Mouse (Mus musculus) ES-E14 (cell line): ENCODE data around the gene Glt8d1. TPM values are rescaled to one million over a fixed set of nuclear protein-coding genes. Genes with fewer than 3 reads are reported as not detected.
A peak's percentile ranks its signal among the peaks of the same experiment; 100 is the strongest.

Experiments used
- DNase-seq: peaks from one replicate; pipeline ENCODE4 v3.0.0-alpha.2; 2013; ENCODE audit warnings: low read depth, low spot score
- H3K27ac ChIP-seq: 2 replicates; pipeline ENCODE4 v1.5.1; 2012; ENCODE audit warnings: low read depth, mild to moderate bottlenecking, low read length, moderate library complexity, mixed read lengths; ENCODE audit not compliant: poor library complexity, insufficient read depth, severe bottlenecking
- H3K36me3 ChIP-seq: 2 replicates; pipeline ENCODE4 v1.6.1; 2012; ENCODE audit warnings: mild to moderate bottlenecking, low read length, moderate library complexity, mixed read lengths; ENCODE audit not compliant: control insufficient read depth, poor library complexity, insufficient read depth, severe bottlenecking
- H3K4me1 ChIP-seq, 2 experiments: fragments of 150-350 bp in 1 of 2; sonication (generic) in 1 of 2; 2 replicates each; pipeline ENCODE4 v1.6.1; 2012; ENCODE audit warnings: low read length in 2 of 2, mild to moderate bottlenecking in 1 of 2, mixed read lengths in 1 of 2; ENCODE audit not compliant: control insufficient read depth in 2 of 2, insufficient read depth in 2 of 2, poor library complexity in 1 of 2
- H3K4me3 ChIP-seq, 2 experiments: fragments of 150-350 bp in 1 of 2; sonication (generic) in 1 of 2; 2 replicates each; pipeline ENCODE4 v1.5.1; 2012; ENCODE audit warnings: low read length in 2 of 2, low read depth in 1 of 2, mild to moderate bottlenecking in 1 of 2, mixed read lengths in 1 of 2; ENCODE audit not compliant: insufficient read depth in 1 of 2, poor library complexity in 1 of 2, severe bottlenecking in 1 of 2
- H3K9ac ChIP-seq: 2 replicates; pipeline ENCODE4 v1.6.1; 2012; ENCODE audit warnings: low read depth, mild to moderate bottlenecking, low read length, mixed read lengths; ENCODE audit not compliant: poor library complexity, insufficient read depth, severe bottlenecking
- H3K9me3 ChIP-seq: fragments of 150-350 bp; sonication (generic); 2 replicates; pipeline ENCODE4 v1.6.1; 2012; ENCODE audit warnings: low read depth, mild to moderate bottlenecking, low read length; ENCODE audit not compliant: control insufficient read depth, insufficient read depth
- CHD2 ChIP-seq: IDR thresholded peaks from 2 replicates; pipeline ENCODE4 v1.6.1; 2014; ENCODE audit warnings: mild to moderate bottlenecking, low read depth, low read length, inconsistent platforms
- HCFC1 ChIP-seq: IDR thresholded peaks from 2 replicates; pipeline ENCODE4 v1.6.1; 2012; ENCODE audit warnings: low read length, inconsistent platforms, borderline replicate concordance; ENCODE audit not compliant: insufficient read depth
- MAFK ChIP-seq: IDR thresholded peaks from 2 replicates; pipeline ENCODE4 v1.6.1; 2014; ENCODE audit warnings: mild to moderate bottlenecking, low read depth, low read length, inconsistent platforms; ENCODE audit not compliant: insufficient read depth
- ZC3H11A ChIP-seq: IDR thresholded peaks from 2 replicates; pipeline ENCODE4 v1.6.1; 2012; ENCODE audit warnings: low read depth, mild to moderate bottlenecking, inconsistent platforms, low read length, borderline replicate concordance
- ZNF384 ChIP-seq: IDR thresholded peaks from 2 replicates; pipeline ENCODE4 v1.6.1; 2012; ENCODE audit warnings: low read depth, low read length, inconsistent platforms
- in situ Hi-C, 2 experiments: fragments of 600-800 bp; cut with MboI; formaldehyde crosslinking; loops; one replicate each; pipeline ENCODE4 v1.15.1; 2025; ENCODE audit warnings: low sequenced_read_pairs in 2 of 2, inconsistent platforms in 1 of 2; ENCODE audit not compliant: unreplicated experiment in 2 of 2
- total RNA-seq: library from RNA; depleted of rRNA; stranded (reverse); fragments of 300-350 nt; gene quantifications from 2 replicates; pipeline ENCODE4 v1.2.3, GENCODE M21; 2012

Gene Glt8d1
- total RNA-seq, 1 experiment: 22.4 TPM

DNA sequence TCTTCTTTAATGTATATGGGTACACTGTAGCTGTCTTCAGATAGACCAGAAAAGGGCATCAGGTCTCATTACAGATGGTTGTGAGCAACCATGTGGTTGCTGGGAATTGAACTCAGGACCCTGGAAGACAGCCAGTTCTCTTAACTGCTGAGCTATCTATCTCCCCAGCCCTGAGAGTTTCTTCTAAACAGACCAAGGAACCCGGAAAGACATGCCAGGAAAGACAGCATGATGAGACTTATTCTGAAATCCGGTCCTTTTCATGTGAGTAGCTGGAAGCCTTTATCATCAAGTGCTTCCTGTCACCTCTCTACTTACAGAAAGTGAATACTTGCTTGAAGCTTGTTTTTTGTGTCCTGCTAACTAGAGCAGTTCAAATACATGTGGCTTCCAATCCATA is 3.3 kb downstream of the Glt8d1 start:
- H3K9me3 ChIP-seq: no peaks in the 10 kb centered on the region
- in situ Hi-C loops: no loop called here
- no peak overlapping the region for H3K27ac ChIP-seq
- H3K4me1 ChIP-seq: peaks cover 0 to 3% of the 10 kb centered on the region in 2 experiments; a peak in 1 of 4 replicates
- no peak for DNase-seq
- no peak overlapping the region for H3K9ac ChIP-seq
- TF ChIP-seq ZC3H11A: no peak
- TF ChIP-seq MAFK: no peak
- TF ChIP-seq CHD2: no peak
- no peak for TF ChIP-seq HCFC1
- TF ChIP-seq ZNF384: no peak
- H3K4me3 ChIP-seq: no peak overlapping the region
- peaks cover 4% of the 10 kb centered on the region; the same call in 1 of the 2 replicates for H3K36me3 ChIP-seq

DNA sequence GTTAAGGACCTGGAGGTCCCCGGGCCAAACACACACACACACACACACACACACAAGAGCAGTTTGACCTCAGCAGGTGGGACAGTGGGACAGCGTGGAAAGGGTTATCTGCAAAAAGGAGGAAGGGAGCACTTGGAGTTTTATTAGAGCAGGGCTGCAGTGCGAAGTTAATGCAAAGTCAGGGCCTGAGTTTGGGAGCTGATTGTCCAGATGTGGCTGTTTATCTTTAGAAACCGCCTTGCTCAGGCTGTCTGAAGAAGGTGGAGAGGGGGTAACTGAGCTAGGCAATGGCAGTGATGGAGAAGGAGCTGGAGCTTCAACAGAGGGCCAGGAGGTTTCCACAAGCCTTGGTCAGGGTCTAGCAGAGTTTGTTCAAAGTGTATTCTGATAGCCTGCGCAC is 5.6 kb downstream of the Glt8d1 start:
- Histone ChIP-seq H3K4me1 (peaks cover 0 to 3% of the 10 kb centered on the region in 2 experiments; a peak in 1 of 4 replicates), H3K9me3 (no peaks in the 10 kb centered on the region), H3K27ac (no peak overlapping the region), H3K4me3 (no peak overlapping the region), H3K36me3 (peaks cover 8% of the 10 kb centered on the region), H3K9ac (no peak overlapping the region)
- no peak for DNase-seq
- in situ Hi-C loops: no loop called here
- TF ChIP-seq ZNF384: no peak
- TF ChIP-seq HCFC1: no peak

GRCm38 (mm10) chr14:31011588-31011987 is 10.4 kb downstream of the Glt8d1 start:
- no peaks in the 10 kb centered on the region for H3K9me3 ChIP-seq
- no peak overlapping the region for H3K9ac ChIP-seq
- H3K4me3 ChIP-seq: no peak overlapping the region
- H3K36me3 ChIP-seq: peaks cover 46% of the 10 kb centered on the region
- DNase-seq: no peak
- H3K27ac ChIP-seq: no peak overlapping the region
- H3K4me1 ChIP-seq: peaks cover 0 to 3% of the 10 kb centered on the region in 2 experiments; a peak in 2 of 4 replicates
- in situ Hi-C loops: no loop called here
- TF ChIP-seq MAFK (no peak), CHD2 (0 out of 2 replicates have a peak, but pooled peaks have one; percentile 54)

- Histone ChIP-seq H3K4me1 (peaks cover 3 to 4% of the 10 kb centered on the region in 2 experiments; a peak in 3 of 4 replicates), H3K36me3 (peaks cover 56% of the 10 kb centered on the region), H3K4me3 (no peak overlapping the region), H3K9ac (no peak overlapping the region), H3K27ac (no peak overlapping the region), H3K9me3 (no peaks in the 10 kb centered on the region)
- DNase-seq: no peak
- no peak for TF ChIP-seq CHD2
- TF ChIP-seq ZC3H11A: no peak
- no peak for TF ChIP-seq HCFC1
- no peak for TF ChIP-seq ZNF384
- TF ChIP-seq MAFK: no peak
- in situ Hi-C loops: no loop called here
Measured at GRCm38 (mm10) chr14:31013928-31014327, 12.7 kb downstream of the Glt8d1 start.

DNA sequence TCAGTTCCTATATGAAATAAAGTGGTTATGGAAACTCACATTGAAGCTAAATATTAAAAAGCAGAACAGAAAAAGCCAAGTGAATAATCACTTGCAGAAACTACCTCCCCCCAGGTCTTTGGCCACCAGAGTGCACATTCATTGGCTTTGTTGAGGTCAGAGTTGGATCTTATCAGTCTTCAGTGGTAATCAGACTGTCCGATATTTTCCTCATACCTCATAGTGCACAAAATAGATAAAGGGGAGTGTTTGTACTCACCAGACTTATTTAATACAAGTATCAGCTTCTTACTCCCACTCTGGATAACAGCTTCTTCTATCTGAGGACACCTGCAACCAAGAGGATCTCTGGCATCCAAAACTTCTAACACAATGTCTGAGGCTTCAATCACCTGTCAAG is 14.9 kb downstream of the Glt8d1 start:
- in situ Hi-C loops: no loop called here
- no peak for DNase-seq
- no peak overlapping the region for H3K9ac ChIP-seq
- H3K4me1 ChIP-seq: peaks cover 4% of the 10 kb centered on the region in 2 experiments
- H3K9me3 ChIP-seq: no peaks in the 10 kb centered on the region
- H3K27ac ChIP-seq: no peak overlapping the region
- no peak overlapping the region for H3K4me3 ChIP-seq
- peaks cover 56% of the 10 kb centered on the region for H3K36me3 ChIP-seq
- TF ChIP-seq ZNF384 (no peak), HCFC1 (no peak), MAFK (no peak), CHD2 (no peak), ZC3H11A (no peak)
